Mouse (Mus musculus) stomach, adult 2 months (tissue): ENCODE measurements around the gene Prdm8. TPM values are rescaled to one million over a fixed set of nuclear protein-coding genes. Genes with fewer than 3 reads are reported as not detected.

Source experiments
- polyA plus RNA-seq: library from polyadenylated mRNA; depleted of rRNA; stranded (reverse); fragments of >200 nt; gene quantifications from 2 replicates; pipeline ENCODE4 v1.2.3, GENCODE M21; 2012; rRNA removed

The Prdm8 gene
- 0.15 and 0.28 TPM in 2 replicates for polyA plus RNA-seq

GRCm38 (mm10) chr5:98167180-98167824, at the start of gene Prdm8:
Gene Prdm8 (plus strand): TSS chr5:98167198.

Other genes with a start within 250 kb of the Prdm8 start
- 1.9 and 2.2 TPM in 2 replicates for gene Antxr2, start 136.2 kb upstream of the Prdm8 start, polyA plus RNA-seq
- gene Fgf5, start 87.0 kb downstream of the Prdm8 start, polyA plus RNA-seq: not detected in 2 replicates
- not detected in 2 replicates for gene Cfap299, start 162.1 kb downstream of the Prdm8 start, polyA plus RNA-seq